Mouse (Mus musculus) stomach, postnatal 0 days (tissue): Measurements from ENCODE around the gene Enox1.

Experiments used
- CTCF ChIP-seq: IDR thresholded peaks from 2 replicates; pipeline ENCODE4 v1.5.1; 2016; ENCODE audit warnings: antibody characterized with exemption, low read depth, mild to moderate bottlenecking, moderate library complexity
- EP300 ChIP-seq: optimal IDR thresholded peaks from 2 replicates; pipeline ENCODE3; 2016; ENCODE audit warnings: antibody characterized with exemption

GRCm38 (mm10) chr14:77509042-77509441 lies 352.5 kb downstream of the Enox1 start:
- TF ChIP-seq CTCF: no peak
- TF ChIP-seq EP300: no peak
